Mouse (Mus musculus) common myeloid progenitor, adult 5-6 weeks (primary cell): Measurements from ENCODE around the gene Zfp800. TPM values are rescaled to one million over a fixed set of nuclear protein-coding genes. Genes with fewer than 3 reads are reported as not detected.

Experiments used
- ATAC-seq: replicated peaks from 2 replicates; pipeline ENCODE4 v1.8.0; 2016; ENCODE audit warnings: low read depth, mild to moderate bottlenecking, moderate TSS enrichment, inconsistent platforms; ENCODE audit not compliant: poor library complexity, severe bottlenecking
- total RNA-seq: library from RNA; stranded (forward); fragments of 200-1000, 187-1606 nt; gene quantifications from 2 replicates; pipeline ENCODE4 v1.2.3, GENCODE M21; 2017

Gene Zfp800
- total RNA-seq, 1 experiment from 2014 or later, result 73.9 TPM

- ATAC-seq, result no peak
Observed at GRCm38 (mm10) chr6:28398726-28399125, 921 bp upstream of the Zfp800 start.

GRCm38 (mm10) chr6:28396853-28397457 lies 850 bp downstream of the Zfp800 start:
- ATAC-seq, result peak; percentile 65

DNA sequence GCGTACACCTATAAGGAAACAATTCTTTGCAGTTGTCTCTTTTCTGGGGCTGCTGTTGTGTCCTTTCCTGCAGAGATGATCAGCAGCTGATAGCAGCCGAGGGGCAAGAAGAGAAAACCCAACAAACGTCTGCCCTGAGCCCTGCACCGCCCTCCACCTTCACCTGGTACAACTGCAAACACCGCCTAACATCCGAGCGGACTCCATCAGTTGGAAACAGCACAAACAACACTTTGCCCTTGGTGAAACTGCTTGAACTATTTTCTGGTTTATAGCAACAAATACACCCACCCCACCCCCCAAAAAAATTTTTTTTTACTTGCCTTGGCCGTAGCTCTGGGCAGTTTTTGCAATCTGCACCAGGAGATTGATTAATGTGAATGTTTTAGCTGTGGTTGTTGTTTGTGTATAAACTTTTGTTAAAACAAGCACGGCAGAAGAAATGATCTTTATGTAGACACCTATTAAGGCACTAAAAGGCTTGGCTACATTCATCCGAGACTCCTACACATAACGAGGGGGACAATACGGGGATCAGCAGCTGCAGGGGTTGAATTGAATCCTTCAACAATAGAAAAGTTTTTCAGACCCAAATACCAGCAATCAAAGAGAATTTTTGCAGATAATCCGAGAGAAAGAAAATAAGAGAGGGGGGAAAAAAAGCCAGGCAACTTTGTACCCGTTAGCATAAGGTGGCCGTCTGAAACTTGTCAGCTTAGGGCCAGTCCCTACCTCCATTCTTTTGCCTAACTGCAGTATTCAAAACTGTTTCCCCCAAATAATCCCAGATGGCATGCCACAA lies 1.6 kb downstream of the Zfp800 start:
- ATAC-seq, result no peak

DNA sequence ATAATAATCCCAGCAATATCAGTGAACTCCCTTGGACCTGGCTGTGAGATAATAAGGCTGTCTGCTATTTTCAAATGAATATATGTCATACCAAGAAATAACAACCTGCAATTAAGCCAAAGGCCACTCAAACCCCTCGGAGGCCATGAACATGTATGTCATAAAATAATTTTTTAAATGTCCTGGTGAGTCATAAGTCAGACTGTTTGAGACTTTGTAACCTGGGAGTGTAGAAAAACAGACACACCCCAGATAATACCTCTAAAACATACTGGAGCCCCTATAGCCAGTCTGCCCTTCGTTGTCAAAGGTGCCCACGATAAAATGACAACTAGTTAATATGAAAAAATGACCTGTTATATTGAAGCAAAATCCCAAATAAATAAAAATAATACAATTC lies 8.8 kb downstream of the Zfp800 start:
- ATAC-seq, result no peak

GRCm38 (mm10) chr6:28385169-28385568 lies 12.6 kb downstream of the Zfp800 start:
- no peak for ATAC-seq

DNA sequence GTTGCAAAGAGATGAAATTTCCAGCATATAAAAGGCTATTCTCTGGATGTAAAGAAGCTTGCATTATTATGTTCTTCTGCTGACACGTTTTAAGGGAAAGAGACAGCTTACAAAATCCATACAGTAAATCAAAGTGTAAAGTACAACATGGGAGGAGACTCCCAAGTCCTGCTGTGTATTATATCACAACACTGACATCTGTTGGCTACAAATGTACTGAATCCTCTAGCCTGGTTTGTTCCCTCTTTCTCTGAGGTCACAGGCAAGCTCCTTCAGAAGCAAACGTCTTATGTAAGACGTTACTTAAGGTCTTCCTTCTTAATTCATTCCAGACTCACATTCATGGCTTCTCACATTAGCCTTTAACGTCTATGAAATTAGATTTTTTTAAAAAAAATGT lies 15.8 kb downstream of the Zfp800 start:
- ATAC-seq, result peak; percentile 93

DNA sequence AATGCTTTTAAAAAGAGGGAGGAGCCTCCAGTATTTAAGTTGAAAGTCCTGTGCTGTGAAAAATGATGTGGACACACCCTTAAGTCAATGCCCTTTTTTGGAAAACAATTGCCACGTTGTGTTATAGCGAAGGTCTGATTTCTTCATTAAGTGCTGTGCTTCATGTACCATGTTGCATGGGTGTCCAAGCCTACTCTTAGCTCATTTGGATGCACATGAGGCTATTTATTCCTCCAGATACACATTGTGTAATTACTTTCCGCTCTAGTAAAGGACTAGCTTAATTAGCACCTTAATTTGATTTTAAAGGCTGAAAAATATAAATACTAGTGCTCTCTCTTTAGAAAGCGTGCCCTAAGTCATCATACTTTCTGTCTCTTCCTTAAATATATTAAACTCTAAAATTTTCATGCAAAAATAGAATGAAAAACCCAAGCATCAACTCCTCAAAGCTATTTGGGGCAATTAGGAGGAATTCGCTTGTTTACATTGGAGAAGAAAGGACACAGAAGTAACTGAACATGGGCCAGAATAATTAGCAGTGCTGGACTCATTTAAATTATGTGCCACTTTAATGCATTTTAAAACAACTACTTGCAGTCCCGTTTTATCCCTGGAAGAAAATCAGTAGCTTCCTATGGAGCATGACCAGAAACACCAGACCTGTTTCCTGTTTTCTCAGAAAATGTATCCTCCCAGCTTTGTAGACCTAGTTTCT lies 27.7 kb downstream of the Zfp800 start:
- ATAC-seq, result no peak

DNA sequence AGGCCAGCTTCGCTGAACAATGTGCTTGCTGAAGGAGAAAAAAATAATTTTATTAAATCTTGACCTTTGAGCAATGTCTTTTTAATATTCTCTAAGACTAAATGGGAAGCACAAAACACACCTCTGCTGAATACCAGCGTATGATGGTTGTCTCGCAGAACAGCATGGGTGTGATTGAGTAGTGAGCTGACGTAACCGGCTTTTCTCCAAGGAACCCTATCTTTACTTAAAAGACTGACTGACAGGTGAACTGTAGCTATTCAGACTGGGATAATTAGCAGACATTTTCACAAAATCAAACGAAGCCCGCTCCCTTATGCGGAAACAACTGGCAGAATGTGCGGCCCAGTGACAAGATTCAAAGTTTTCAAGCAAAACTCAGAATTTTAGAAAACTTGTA lies 30.2 kb downstream of the Zfp800 start:
- no peak for ATAC-seq

DNA sequence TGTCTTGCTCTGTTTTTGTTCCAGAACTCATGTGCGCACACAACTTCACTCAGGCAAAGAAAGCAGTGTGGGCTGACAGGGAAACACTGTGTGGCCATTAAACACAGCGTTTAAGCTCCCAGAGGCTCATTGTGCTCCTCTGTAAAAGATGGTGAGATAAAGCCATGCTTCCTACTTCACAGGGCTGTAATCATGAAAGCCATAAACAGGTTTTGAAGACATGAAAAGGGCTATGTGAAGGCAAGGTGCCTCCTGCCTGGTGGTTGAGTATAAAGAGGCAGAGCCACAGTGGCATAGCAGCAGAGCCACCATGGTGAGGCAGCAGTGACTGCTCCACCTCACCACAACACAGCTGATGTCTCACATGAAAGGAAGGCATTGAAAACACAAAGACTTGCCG lies 46.7 kb downstream of the Zfp800 start:
- ATAC-seq, result no peak

DNA sequence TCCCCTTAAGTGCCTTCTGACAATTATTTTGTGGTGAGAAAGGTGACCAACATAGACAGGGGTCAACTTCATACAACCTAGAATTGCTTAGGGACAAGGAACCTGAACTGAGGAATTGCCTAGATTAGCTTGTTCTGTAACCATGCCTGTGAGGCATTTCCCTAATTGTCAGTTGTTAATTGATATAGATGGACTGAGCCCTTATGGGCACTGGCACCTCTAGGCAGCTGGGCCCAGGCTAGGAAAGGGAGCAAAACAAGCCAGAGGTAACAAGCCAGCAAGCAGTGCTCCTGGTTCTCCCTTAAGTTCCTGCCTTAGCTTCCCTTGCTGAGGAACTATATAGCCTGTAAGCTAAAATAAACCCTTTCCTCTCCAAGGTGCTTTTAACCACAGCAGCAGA lies 52.1 kb downstream of the Zfp800 start:
- no peak for ATAC-seq

- peak; percentile 45; the same call in 1 of the 2 replicates for ATAC-seq
Observed at GRCm38 (mm10) chr6:28345181-28345580, 52.6 kb downstream of the Zfp800 start.

DNA sequence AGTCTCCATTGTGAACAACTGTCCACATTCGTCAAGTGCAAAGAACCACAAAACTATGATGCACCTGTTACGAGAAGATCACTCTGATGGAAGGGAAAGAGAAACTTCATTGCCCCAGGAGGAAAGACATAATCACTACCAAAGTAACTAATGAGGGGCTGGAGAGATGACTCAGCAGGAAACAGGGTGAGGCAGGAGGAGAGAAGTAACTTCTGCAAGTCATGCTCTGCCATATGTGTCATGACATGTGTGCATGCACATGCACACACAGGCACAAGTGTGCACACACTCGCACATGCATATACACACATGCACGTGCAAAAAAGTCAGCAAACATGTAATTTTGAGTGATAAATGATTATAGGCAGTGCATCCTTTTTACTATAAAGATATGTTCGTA lies 54.9 kb downstream of the Zfp800 start:
- ATAC-seq, result peak; percentile 75

- ATAC-seq, result peak; percentile 57; the same call in 1 of the 2 replicates
Observed at GRCm38 (mm10) chr6:28341174-28341573, 56.6 kb downstream of the Zfp800 start.

- ATAC-seq, result no peak
Observed at GRCm38 (mm10) chr6:28339410-28339809, 58.4 kb downstream of the Zfp800 start.

DNA sequence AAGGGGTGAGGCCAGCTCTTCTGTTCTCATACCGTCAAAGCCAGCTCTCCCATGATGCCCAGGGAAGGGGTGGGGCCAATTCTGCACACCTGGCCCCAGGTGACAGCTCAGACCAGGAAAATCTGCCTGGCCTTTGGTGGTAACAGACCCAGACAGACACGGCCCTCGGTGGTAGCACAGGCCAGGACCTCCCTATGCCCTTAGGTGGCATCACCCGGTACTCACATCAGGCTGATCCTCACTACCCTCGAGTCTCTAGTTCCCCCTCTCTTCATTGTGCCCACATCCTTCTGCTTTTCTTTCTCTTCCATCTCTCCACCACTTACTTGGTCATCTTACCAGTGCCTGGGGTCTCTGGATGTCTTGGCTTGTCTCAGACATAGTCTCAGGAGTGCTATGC lies 64.1 kb downstream of the Zfp800 start:
- ATAC-seq, result peak; percentile 54; the same call in 1 of the 2 replicates

DNA sequence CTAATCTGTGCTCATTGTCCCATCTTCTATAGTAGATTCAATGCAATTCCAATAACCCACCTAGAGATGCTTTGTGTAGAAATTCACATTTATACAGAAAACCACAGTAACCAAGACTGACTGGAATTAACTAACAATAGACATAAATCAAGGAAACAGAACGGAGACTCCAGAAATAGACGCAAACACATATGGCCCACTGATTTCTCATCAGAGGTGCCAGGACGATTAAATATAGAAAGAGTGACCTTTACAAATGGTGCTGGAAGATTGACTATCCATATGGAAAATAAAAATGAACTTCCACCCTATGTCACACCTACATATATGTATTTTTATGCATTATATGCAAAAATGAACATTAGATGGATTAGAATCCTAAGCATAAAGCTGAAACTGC lies 65.3 kb downstream of the Zfp800 start:
- no peak for ATAC-seq

DNA sequence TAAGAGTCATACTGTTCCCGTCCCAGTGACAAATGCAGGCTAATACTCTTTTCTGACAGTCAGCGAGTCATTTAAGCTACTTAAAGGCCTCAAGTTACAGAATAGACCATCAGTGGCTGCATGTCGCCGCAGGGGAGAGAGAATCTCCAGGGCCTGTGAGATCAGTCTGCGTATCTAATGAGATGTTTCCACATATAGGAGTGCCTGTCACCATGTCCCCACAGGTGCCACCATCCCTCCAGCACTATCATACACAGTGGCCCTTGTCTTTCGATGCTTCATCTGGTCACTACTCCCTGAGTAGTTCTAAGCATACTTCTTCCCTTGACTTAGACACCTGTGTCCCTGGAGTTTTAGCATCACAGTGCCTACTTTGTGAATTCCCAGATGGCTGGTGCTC lies 68.0 kb downstream of the Zfp800 start:
- ATAC-seq, result no peak

DNA sequence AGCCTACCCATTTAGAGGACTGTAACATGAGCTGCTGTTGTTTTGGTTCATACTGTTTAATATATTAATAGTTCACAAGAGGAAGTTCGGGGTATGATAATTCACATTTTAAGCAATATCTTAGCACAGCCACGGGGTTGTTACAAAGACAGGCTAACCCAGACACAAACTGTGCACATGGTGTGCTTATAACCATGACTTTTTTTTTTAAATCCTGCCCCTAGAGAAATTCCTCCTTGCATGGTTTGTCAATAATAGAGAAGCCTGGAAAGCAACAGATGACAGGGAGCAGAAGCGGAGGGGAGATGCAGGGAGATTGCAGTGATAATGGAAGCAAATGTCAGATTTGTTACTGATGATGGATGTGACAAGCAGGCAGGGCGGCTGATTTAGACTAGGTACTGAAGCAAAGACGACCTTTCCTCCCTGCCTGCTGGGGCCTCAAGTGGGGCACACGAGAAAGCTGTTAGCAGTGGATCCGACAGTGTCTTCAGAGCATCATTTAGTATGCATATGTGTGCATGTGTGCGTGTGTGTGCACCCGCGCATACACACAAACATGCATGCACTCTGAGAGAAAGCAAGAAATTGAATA lies 68.7 kb downstream of the Zfp800 start:
- no peak for ATAC-seq

DNA sequence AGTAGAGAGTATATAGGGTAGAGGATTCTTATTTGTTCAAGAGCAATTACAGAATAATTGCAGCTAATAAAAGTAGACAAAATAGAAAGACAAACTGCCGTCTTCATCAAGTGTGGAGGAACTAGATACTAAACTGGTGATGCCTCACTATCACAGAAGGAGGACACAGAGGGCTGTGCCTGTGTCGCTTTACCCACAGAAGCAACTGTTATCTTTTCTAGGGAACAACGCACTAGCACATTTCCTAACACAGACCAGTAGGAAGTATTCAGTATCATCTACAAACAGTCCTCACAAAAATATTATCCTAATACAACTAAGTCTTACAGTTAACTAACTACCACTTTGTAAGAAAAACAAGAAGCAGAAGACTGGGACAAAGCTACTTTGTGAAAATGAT lies 71.1 kb downstream of the Zfp800 start:
- ATAC-seq, result peak; percentile 50; the same call in 1 of the 2 replicates

GRCm38 (mm10) chr6:28322399-28322798 lies 75.4 kb downstream of the Zfp800 start:
- peak; percentile 54 for ATAC-seq
